Mouse (Mus musculus) spleen, adult 2 months (tissue): ENCODE data around the gene Nup155.

Experiments used
- CTCF ChIP-seq: fragments of 200-500 bp; IDR thresholded peaks from 2 replicates; pipeline ENCODE4 v1.5.1; 2011; ENCODE audit warnings: mild to moderate bottlenecking, inconsistent platforms; ENCODE audit not compliant: insufficient read depth, insufficient read length, insufficient replicate concordance; ENCODE audit errors: extremely low read depth
- POLR2A ChIP-seq: fragments of 200-500 bp; IDR thresholded peaks from 2 replicates; pipeline ENCODE4 v1.6.1; 2011; ENCODE audit warnings: low read depth, low read length, inconsistent platforms

DNA sequence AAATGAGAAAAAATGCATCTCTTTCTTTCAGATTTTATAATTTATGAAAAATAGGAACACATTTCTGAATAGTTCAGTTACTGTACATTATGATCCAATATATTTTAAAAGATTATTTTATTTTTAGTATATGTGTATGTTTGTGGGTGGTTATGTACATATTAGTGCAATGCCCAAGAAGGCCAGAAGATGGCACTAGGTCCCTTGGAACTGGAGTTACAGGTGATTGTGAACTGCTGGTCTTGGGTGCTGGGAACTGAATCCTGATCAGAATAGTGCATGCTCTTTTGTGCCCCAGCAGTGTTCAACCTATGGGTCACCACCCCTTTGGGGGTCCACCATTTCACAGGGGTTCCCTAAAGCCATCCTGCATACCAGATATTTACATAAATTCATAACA is 91.2 kb downstream of the Nup155 start:
- no peak for TF ChIP-seq POLR2A
- TF ChIP-seq CTCF, result no peak
